Mouse (Mus musculus) hindlimb bud, embryonic 11.5 days (tissue): Measurements from ENCODE around the gene Mex3d.
"Not testable (repeated sequence)": the region's sequence is repeated elsewhere in the genome, so short reads cannot be mapped to it uniquely, and the experiment has no call there.

ENCODE experiments used
- DNase-seq: peaks from one replicate; pipeline ENCODE4 v3.0.0-alpha.2; 2012; ENCODE audit warnings: low read depth, low spot score; ENCODE audit errors: extremely low spot score

The Mex3d gene

GRCm38 (mm10) chr10:80356737-80357136, 30.7 kb downstream of the Mex3d start:
- no peak for DNase-seq

DNA sequence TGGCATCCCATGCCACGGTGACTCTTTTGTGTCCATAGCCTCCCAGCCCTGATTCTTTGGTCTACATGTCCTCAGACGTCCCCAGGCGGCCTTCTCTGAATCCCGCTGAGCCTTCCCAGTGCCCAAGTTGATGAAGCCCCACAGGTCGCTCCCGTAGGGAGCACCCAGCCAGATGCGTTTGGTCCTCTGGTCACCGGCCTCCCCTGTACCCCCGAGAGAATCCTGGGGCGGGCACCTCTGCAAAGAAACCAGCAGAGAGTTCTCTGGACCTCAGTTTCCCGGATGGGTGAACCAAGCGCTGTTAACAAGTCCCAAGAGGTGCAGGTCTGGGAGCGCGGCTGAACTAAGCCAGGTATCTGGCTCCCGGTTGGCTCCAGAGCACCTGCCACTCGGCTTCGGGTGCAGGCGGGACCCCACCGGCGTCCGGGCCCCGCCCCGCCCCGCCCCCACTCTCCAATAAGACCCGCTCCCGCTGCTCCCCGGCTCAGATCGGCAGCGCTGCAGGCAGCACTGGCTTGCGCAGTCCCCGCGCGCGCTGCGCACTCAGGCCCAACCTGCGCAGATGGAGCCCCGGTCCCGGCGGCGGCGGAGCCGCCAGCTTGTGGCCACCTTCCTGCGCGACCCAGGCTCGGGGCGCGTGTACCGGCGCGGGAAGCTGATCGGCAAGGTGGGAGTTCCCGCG, 31.3 kb downstream of the Mex3d start, which contains the start of gene Plk5:
Gene Plk5, plus strand, starts transcription at position 459 of the 682 bp plus-strand sequence.
- DNase-seq: no peak

GRCm38 (mm10) chr10:80355431-80355830, 32.0 kb downstream of the Mex3d start:
- DNase-seq: no peak

DNA sequence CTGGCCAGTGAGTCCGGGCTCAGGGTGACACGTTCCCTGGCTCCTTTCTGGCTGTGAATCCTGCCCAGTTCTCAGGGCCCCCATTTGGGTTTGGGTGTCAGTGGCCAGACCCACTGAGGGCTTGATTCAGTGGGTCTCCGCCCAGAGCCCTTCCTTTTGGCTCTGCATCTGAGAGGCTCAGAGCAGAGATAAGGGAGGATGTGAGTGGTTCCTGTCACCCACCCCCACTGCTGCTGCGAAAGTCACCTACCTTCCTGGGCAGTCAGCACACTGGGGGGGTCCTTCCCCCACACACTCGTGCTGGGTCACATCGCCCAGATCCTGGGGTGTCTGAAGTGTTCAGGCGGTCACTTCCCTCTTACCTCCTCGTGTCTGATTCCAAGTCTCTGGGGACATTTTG, 34.7 kb downstream of the Mex3d start:
- no peak for DNase-seq

DNA sequence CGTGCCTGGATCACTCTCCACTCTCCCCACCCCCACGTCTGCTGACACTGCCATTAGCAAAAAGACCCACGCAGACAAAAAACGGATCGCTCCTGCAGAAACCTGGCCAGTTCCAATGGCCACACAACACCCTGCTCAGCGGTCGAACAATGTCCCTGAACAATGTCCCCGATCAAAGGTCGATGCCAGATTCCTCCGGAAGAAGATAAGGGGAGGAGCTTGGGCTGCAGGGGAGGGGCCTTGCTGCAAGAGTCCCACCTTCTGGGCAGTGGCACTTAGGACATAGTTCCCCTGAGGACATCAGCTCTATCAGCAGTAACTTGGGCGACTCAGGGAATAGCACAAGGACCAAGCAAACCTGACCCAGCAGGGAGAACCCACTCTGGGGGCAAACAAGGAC, 35.6 kb downstream of the Mex3d start:
- no peak for DNase-seq

DNA sequence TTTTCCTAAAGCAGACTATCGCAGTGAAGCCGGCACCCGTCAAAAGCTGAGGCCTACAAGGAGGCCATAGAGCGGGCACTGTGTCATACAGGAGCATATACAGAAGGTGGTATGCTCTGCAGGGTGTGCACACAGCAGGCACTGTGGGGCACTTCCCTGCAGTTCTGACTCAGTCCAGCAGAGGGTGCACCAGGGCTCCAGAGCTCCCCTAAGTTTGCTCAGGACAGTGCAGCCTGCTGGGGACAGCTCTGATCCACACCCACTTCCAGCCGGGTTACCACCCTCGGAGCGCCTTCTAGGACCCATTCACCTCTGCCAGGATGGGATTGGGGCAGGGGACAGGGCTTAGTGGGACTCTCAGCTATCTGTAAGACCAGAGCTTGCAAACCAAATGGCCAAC, 37.2 kb downstream of the Mex3d start:
- peak; percentile 69 for DNase-seq

DNA sequence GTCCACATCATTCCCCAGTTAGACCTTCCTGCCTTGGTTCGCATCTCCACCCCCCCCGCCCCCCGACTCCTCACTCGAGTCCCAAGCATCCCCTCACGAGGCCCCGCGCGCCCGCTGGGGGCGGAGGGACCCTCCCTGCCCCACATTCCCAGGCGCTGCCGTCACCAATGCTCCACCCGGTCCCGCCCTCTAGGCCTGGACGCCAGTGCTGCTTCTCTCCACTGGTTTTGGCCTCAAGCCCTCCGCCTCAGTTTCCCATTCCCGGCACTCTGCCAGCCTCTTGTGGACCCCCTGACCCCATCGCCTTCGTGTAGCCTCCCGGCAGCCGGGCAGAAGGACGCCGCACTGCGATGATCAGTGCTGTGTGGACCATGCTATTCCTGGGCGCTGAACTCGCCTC, 38.5 kb downstream of the Mex3d start:
- DNase-seq: no peak

- DNase-seq: no peak
Measured at GRCm38 (mm10) chr10:80348244-80348781, 39.1 kb downstream of the Mex3d start, which contains the start of gene Adamtsl5. TSS of gene Adamtsl5 (minus strand) at chr10:80348412.

DNA sequence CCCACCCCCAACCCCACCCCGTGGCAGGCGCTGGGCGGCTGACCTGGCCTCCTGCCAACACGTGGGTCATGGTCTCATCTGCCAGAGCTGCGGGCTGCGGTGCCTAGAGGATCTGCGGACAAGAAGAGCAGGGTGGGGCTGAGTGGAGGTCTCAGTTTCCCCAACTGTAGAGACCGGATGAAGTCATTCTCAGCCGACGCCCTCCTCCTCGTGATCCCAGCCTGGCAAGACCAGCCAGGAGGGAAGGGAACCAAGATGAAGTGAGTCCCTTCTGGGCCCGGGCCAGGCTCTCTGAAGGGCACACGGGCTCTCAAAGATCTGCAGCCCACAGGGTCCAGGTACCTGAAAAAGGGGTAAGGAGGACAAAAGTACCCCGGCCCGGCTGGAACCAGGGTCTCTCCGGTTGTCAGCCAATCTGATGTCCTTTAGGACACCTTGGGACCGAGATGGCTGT, 39.9 kb downstream of the Mex3d start:
- no peak for DNase-seq

DNA sequence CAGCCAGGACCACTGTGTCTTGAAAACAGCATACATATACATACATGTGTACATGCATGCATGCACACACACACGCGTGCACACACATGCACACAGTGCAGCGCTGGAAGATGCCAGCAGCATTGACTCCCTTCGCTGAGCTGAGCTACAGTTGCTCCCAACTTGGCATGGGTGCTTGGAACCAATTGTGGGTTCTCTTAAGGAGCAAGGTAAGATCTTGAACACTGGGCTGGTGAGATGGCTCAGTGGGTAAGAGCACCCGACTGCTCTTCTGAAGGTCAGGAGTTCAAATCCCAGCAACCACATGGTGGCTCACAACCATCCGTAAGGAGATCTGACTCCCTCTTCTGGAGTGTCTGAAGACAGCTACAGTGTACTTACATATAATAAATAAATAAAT, 41.5 kb downstream of the Mex3d start:
- DNase-seq: not testable (repeated sequence)

DNA sequence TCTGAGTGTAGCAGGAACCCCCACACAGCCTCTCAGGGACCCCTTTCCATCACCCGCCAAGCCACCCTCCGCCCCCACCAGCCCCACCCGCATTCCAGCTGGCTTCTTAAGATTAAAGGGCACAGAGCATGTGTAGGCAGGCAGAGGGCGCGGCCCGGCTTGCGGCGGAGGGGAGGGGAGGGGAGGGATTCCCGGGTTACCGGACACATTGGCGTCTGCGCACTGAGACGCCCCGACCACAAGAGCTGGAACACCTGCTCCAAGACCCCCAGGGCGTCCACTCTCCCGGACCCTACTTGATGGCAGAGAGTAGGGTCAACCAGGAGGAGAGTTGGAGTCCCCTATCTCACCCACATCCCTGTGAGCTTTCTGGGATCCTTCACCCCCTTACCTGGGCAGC, 42.3 kb downstream of the Mex3d start:
- DNase-seq: no peak

DNA sequence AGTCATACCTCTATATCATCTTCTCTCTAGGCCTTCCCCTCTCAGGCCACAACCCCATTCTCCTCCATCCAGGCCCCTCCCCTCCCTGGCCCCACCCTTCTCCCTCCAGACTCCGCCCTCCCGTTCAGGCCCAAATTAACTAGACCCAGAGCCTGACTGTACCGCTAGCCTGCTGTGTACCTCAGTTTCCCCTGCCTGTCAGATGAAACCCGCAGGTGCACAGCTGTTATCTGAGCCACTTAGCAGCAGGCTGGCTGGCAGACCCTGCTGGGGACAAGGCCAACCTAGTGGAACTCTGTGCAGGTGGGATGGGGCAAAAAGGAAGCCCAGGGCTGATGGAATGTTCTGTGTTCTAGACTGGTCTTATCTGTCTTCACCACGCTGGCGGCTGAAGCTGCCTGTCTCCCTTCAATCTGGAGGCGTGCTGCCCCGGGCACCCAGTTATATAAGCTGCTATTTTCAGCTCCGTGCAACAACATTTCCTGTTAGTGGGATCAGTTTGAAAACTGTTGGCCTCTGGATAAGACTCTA, 43.3 kb downstream of the Mex3d start:
- DNase-seq: no peak

GRCm38 (mm10) chr10:80343425-80343895, 44.0 kb downstream of the Mex3d start:
- no peak for DNase-seq

GRCm38 (mm10) chr10:80342749-80343424, 44.6 kb downstream of the Mex3d start:
- DNase-seq: no peak

- DNase-seq: no peak
Measured at GRCm38 (mm10) chr10:80342305-80342748, 45.1 kb downstream of the Mex3d start.

- no peak for DNase-seq
Measured at GRCm38 (mm10) chr10:80341491-80342304, 45.8 kb downstream of the Mex3d start.

GRCm38 (mm10) chr10:80341026-80341425, 46.4 kb downstream of the Mex3d start:
- DNase-seq: no peak

DNA sequence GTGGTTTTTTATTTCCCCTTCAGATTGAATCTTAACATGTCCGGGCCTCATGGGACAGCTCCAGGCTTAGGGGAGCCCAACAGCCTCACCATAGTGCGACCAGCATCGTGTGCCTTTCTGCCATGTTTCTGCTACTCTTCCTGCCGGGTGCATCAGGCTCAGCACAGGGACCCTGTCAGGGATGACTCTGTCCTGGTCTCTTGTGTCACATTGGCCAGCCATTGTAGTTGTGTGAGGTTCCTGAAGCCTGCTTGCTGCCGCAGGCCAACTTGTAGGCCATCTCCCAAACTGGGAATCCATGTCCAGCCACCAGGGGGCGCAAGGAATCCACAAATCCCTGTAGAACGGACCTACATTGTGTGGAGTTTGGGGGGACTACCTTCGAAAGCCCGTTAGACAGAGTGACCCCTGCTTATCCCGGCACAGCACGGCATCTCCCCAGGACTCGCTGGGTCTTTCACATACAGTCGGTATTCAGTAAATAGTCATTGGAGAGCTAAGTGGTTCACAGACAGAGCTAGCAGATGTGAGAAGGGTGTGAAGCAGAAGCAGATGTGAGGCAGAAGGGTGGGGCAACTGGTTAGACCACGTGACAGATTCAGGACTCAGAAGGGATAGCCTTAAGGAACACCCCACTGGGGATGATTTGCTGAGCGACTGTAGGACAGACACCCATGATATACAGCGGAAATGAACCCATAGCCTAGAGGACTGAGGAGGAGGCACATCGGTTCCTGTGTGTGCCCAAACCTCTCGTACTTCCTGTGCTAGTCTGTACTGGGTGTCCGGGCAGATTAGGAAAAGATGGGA, 47.3 kb downstream of the Mex3d start:
- no peak for DNase-seq

DNA sequence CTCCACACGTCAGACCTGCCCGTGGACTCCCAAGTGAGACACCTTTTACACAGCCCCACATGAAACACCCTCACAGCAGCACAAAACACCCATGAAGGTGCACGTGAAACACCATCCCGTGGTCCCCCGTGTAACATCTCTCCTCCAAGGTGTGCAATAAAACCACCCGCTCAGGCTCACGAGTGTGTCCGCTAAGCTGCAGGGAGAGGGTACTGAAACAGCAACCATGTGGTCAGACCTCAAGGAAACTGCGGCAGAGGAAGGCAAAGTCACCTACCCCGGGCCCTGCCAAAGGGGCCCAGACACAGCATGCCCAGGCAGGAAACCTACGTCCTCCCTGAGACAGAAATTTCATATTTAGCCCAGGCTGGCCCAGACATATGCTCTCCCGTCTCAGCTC, 51.2 kb downstream of the Mex3d start:
- DNase-seq: no peak

DNA sequence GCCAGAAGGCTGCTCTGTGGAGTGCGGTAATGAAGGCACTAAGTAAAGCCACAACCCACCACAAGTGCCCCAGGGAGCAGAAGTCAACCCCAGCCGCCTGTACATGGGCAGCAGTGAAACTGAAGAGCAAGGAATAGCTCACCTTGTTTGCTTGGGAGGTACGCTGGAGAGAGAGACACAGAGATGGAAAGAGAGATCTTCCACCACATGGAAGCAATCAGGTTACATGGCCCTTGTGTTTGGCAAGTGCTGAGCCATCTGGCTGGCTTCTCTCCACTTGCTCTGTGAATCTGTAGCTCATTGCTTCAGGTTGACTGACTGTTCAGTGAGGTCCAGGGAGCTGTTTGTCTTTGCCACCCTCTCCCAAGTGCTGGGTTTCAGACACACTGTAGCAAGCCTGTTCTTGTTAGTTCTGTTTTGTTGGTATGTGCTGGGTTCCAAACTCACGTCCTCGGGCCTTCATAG, 54.9 kb downstream of the Mex3d start:
- no peak for DNase-seq
